Mouse (Mus musculus): Measurements from ENCODE around the gene Fa2h. TPM values are rescaled to one million over a fixed set of nuclear protein-coding genes. Genes with fewer than 3 reads are reported as not detected.

The Fa2h gene
- 0.09 TPM in 1 of 2 replicates, not detected in the other for polyA plus RNA-seq (2014; fragmentation: Nextera tagmentation; extraction: Ambion mirVana)

DNA sequence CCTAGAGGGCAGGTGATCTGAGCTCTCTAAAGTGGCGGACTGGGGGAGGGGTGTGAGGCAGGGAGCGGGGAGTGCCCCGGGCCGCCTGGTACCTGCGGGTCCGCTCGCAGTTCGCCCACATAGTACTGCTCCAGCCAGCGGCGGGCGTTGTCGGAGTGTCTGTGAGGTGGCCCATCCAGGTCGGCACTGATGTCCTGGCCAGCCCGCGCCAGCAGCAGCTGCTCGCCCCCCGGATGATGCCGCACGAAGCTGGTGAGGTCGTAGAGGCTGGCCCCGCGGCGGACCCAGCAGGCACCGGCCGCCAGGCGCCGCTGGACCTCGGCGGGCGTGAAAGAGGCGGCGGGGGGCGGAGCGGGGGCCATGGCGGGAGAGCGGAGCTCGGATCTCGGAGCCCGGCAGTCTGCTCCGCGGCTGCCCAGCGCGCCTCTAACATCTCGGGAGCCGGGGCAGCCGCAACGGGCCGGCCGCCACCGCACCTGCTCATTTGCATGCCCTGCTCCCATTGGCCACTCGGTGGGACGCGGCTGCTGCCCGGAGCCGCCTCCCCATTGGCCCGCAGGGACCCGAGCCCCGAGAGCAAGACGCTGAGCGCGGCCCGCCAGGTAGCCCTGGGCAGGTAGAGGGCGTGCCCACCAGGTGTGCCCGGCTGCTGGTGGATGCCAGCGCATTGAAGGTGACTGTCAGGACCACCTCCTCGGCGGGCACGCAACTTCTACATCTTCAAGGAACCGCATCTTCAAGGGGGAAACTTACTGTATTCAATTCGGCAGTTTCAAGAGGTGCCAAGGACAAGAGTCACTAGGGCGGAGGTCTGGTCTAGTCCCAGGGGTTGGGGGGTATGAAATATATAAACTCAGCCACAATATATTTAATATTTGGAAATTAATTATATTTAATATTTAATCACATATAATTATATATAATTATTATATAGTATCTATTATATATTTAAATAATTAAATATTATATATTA lies at the start of gene Fa2h:
Fa2h (minus strand) TSS at position 434 of the 973 bp plus-strand sequence.
- peaks cover 3% of the 10 kb centered on the region; the same call in 1 of the 2 replicates for H3K4me1 ChIP-seq (replicated peaks; ENCODE audit: control insufficient read depth, insufficient read depth, low read length)
- H3K9me3 ChIP-seq (ENCODE audit: control insufficient read depth, low read length) = no peaks in the 10 kb centered on the region
- ATAC-seq (replicated peaks; ENCODE audit: low FRiP score) (peak; percentile 95), DNase-seq (ENCODE audit: low spot score) (peak; percentile 90)
- H3K36me3 ChIP-seq (ENCODE audit: control insufficient read depth, insufficient read depth, low read length) = no peaks in the 10 kb centered on the region
- peak within 1 kb of the TSS; percentile 47 for H3K4me3 ChIP-seq (ENCODE audit: low read depth, low read length)
- H3K9ac ChIP-seq (ENCODE audit: low read length) = peak within 1 kb of the TSS; percentile 57
- peak within 1 kb of the TSS; percentile 95 for H3K4me2 ChIP-seq (ENCODE audit: low read depth, low read length, severe bottlenecking)
- WGBS = under 1% methylated on average over 47 of the region's 71 CpGs
- peaks cover 28% of the 10 kb centered on the region for H3K27me3 ChIP-seq (ENCODE audit: control insufficient read depth, insufficient read depth, low read length)
- no peak within 1 kb of the TSS for H3K27ac ChIP-seq (ENCODE audit: low read depth, low read length)

GRCm38 (mm10) chr8:111439189-111439588 lies 45.6 kb upstream of the Fa2h start:
- Histone ChIP-seq H3K4me2 (ENCODE audit: low read depth, low read length, severe bottlenecking) (no peak overlapping the region), H3K27ac (ENCODE audit: low read depth, low read length) (no peak overlapping the region), H3K36me3 (ENCODE audit: control insufficient read depth, insufficient read depth, low read length) (no peaks in the 10 kb centered on the region), H3K9ac (ENCODE audit: low read length) (no peak overlapping the region), H3K4me1 (replicated peaks; ENCODE audit: control insufficient read depth, insufficient read depth, low read length) (no peaks in the 10 kb centered on the region), H3K27me3 (ENCODE audit: control insufficient read depth, insufficient read depth, low read length) (no peaks in the 10 kb centered on the region), H3K9me3 (ENCODE audit: control insufficient read depth, low read length) (no peaks in the 10 kb centered on the region), H3K4me3 (ENCODE audit: low read depth, low read length) (no peak overlapping the region)
- 25% methylated on average over 9 of the region's 9 CpGs for WGBS
- ATAC-seq (replicated peaks; ENCODE audit: low FRiP score) = no peak
- peak; percentile 74 for DNase-seq (ENCODE audit: low spot score)

- DNase-seq (ENCODE audit: low spot score) = no peak
- Histone ChIP-seq H3K4me2 (ENCODE audit: low read depth, low read length, severe bottlenecking) (no peak overlapping the region), H3K4me1 (replicated peaks; ENCODE audit: control insufficient read depth, insufficient read depth, low read length) (no peaks in the 10 kb centered on the region), H3K36me3 (ENCODE audit: control insufficient read depth, insufficient read depth, low read length) (no peaks in the 10 kb centered on the region), H3K4me3 (ENCODE audit: low read depth, low read length) (no peak overlapping the region), H3K27me3 (ENCODE audit: control insufficient read depth, insufficient read depth, low read length) (no peaks in the 10 kb centered on the region), H3K9ac (ENCODE audit: low read length) (no peak overlapping the region), H3K27ac (ENCODE audit: low read depth, low read length) (no peak overlapping the region), H3K9me3 (ENCODE audit: control insufficient read depth, low read length) (no peaks in the 10 kb centered on the region)
- WGBS = 77% methylated on average over 11 of the region's 11 CpGs
- ATAC-seq (replicated peaks; ENCODE audit: low FRiP score) = no peak
Measured at GRCm38 (mm10) chr8:111435071-111435828, 41.6 kb upstream of the Fa2h start.

DNA sequence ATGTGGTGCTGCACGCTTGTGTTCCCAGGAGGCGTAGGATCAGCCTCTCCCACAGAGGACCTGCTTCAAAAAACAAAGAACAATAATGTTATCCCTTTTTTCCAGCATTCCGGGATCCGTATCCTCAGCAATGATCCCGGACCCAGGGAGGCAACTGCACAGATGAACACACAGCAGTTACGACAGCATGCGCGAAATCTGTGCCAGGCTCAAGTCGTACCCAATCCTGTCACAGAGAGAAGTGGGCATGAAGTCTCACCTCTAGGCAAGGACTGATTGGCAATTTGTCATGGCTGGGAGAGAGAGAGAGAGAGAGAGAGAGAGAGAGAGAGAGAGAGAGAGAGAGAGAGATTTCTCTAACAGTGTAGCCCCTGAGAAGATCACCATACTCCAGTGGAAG lies 31.0 kb upstream of the Fa2h start:
- Histone ChIP-seq H3K27ac (ENCODE audit: low read depth, low read length) (no peak overlapping the region), H3K4me3 (ENCODE audit: low read depth, low read length) (no peak overlapping the region), H3K4me1 (replicated peaks; ENCODE audit: control insufficient read depth, insufficient read depth, low read length) (no peaks in the 10 kb centered on the region), H3K27me3 (ENCODE audit: control insufficient read depth, insufficient read depth, low read length) (no peaks in the 10 kb centered on the region), H3K4me2 (ENCODE audit: low read depth, low read length, severe bottlenecking) (no peak overlapping the region), H3K9me3 (ENCODE audit: control insufficient read depth, low read length) (no peaks in the 10 kb centered on the region), H3K36me3 (ENCODE audit: control insufficient read depth, insufficient read depth, low read length) (no peaks in the 10 kb centered on the region), H3K9ac (ENCODE audit: low read length) (no peak overlapping the region)
- DNase-seq (ENCODE audit: low spot score) (no peak), ATAC-seq (replicated peaks; ENCODE audit: low FRiP score) (no peak)
- 84% methylated on average over 9 of the region's 9 CpGs for WGBS

DNA sequence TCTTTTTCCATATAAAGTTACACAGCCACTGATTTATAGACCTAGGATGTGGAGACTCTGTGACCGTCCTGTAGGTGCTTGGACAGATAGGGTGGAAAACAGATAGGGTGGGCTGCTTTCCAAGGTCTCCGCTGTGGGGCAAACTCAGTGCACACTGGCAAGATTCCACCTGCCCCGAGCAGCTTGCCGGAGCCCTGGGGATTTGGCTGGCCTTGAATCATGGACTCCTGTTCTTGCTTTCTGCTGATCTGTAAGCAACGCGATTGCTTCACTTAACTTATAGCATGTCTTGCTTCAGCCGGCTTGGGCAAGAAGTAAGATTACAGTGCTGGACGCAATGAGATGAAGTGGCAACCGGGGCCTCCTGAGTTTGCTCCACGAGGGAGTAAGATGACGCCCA lies 30.6 kb upstream of the Fa2h start:
- H3K4me3 ChIP-seq (ENCODE audit: low read depth, low read length) = no peak overlapping the region
- no peaks in the 10 kb centered on the region for H3K36me3 ChIP-seq (ENCODE audit: control insufficient read depth, insufficient read depth, low read length)
- no peaks in the 10 kb centered on the region for H3K9me3 ChIP-seq (ENCODE audit: control insufficient read depth, low read length)
- WGBS = 90% methylated on average over 11 of the region's 11 CpGs
- no peak overlapping the region for H3K4me2 ChIP-seq (ENCODE audit: low read depth, low read length, severe bottlenecking)
- H3K9ac ChIP-seq (ENCODE audit: low read length) = no peak overlapping the region
- H3K4me1 ChIP-seq (replicated peaks; ENCODE audit: control insufficient read depth, insufficient read depth, low read length) = no peaks in the 10 kb centered on the region
- no peaks in the 10 kb centered on the region for H3K27me3 ChIP-seq (ENCODE audit: control insufficient read depth, insufficient read depth, low read length)
- no peak for DNase-seq (ENCODE audit: low spot score)
- ATAC-seq (replicated peaks; ENCODE audit: low FRiP score) = no peak
- H3K27ac ChIP-seq (ENCODE audit: low read depth, low read length) = no peak overlapping the region

GRCm38 (mm10) chr8:111422614-111423013 lies 29.0 kb upstream of the Fa2h start:
- WGBS = 86% methylated on average over 2 of the region's 2 CpGs
- ATAC-seq (replicated peaks; ENCODE audit: low FRiP score) = no peak
- H3K9ac ChIP-seq (ENCODE audit: low read length) = no peak overlapping the region
- no peaks in the 10 kb centered on the region for H3K4me1 ChIP-seq (replicated peaks; ENCODE audit: control insufficient read depth, insufficient read depth, low read length)
- H3K4me2 ChIP-seq (ENCODE audit: low read depth, low read length, severe bottlenecking) = no peak overlapping the region
- H3K36me3 ChIP-seq (ENCODE audit: control insufficient read depth, insufficient read depth, low read length) = no peaks in the 10 kb centered on the region
- no peak overlapping the region for H3K27ac ChIP-seq (ENCODE audit: low read depth, low read length)
- no peaks in the 10 kb centered on the region for H3K9me3 ChIP-seq (ENCODE audit: control insufficient read depth, low read length)
- no peak overlapping the region for H3K4me3 ChIP-seq (ENCODE audit: low read depth, low read length)
- H3K27me3 ChIP-seq (ENCODE audit: control insufficient read depth, insufficient read depth, low read length) = no peaks in the 10 kb centered on the region
- DNase-seq (ENCODE audit: low spot score) = no peak

- H3K4me3 ChIP-seq (ENCODE audit: low read depth, low read length) = no peak overlapping the region
- H3K9me3 ChIP-seq (ENCODE audit: control insufficient read depth, low read length) = no peaks in the 10 kb centered on the region
- no peak overlapping the region for H3K4me2 ChIP-seq (ENCODE audit: low read depth, low read length, severe bottlenecking)
- no peak for DNase-seq (ENCODE audit: low spot score)
- no peak for ATAC-seq (replicated peaks; ENCODE audit: low FRiP score)
- H3K9ac ChIP-seq (ENCODE audit: low read length) = no peak overlapping the region
- no peaks in the 10 kb centered on the region for H3K4me1 ChIP-seq (replicated peaks; ENCODE audit: control insufficient read depth, insufficient read depth, low read length)
- H3K27me3 ChIP-seq (ENCODE audit: control insufficient read depth, insufficient read depth, low read length) = no peaks in the 10 kb centered on the region
- H3K36me3 ChIP-seq (ENCODE audit: control insufficient read depth, insufficient read depth, low read length) = no peaks in the 10 kb centered on the region
- no peak overlapping the region for H3K27ac ChIP-seq (ENCODE audit: low read depth, low read length)
- WGBS = 82% methylated on average over 3 of the region's 3 CpGs
Measured at GRCm38 (mm10) chr8:111419171-111419570, 25.5 kb upstream of the Fa2h start.

- H3K27ac ChIP-seq (ENCODE audit: low read depth, low read length) = no peak overlapping the region
- ATAC-seq (replicated peaks; ENCODE audit: low FRiP score) (no peak), DNase-seq (ENCODE audit: low spot score) (peak; percentile 56)
- H3K4me3 ChIP-seq (ENCODE audit: low read depth, low read length) = no peak overlapping the region
- H3K4me1 ChIP-seq (replicated peaks; ENCODE audit: control insufficient read depth, insufficient read depth, low read length) = no peaks in the 10 kb centered on the region
- no peak overlapping the region for H3K9ac ChIP-seq (ENCODE audit: low read length)
- no peak overlapping the region for H3K4me2 ChIP-seq (ENCODE audit: low read depth, low read length, severe bottlenecking)
- no peaks in the 10 kb centered on the region for H3K36me3 ChIP-seq (ENCODE audit: control insufficient read depth, insufficient read depth, low read length)
- WGBS = 42% methylated on average over 9 of the region's 9 CpGs
- H3K9me3 ChIP-seq (ENCODE audit: control insufficient read depth, low read length) = no peaks in the 10 kb centered on the region
- H3K27me3 ChIP-seq (ENCODE audit: control insufficient read depth, insufficient read depth, low read length) = no peaks in the 10 kb centered on the region
Measured at GRCm38 (mm10) chr8:111418601-111419000, 25.0 kb upstream of the Fa2h start.
